Mouse (Mus musculus) lung, postnatal 0 days (tissue): ENCODE measurements at regions not wholly inside any gene's neighbourhood (a gene's known extent, or its start where the extent isn't known, plus 50 kb on each side); places are given as distances from the start of the nearest gene placed in this dataset.

ENCODE experiments used
- CTCF ChIP-seq: IDR thresholded peaks from 2 replicates; pipeline ENCODE4 v1.5.1; 2016; ENCODE audit warnings: antibody characterized with exemption, mild to moderate bottlenecking
- EP300 ChIP-seq: IDR thresholded peaks from 2 replicates; pipeline ENCODE4 v1.6.1; 2016; ENCODE audit warnings: antibody characterized with exemption, mild to moderate bottlenecking, control low read depth

- no peak for TF ChIP-seq EP300
- TF ChIP-seq CTCF, result no peak
Measured at GRCm38 (mm10) chr5:43339671-43340070, 106.7 kb downstream of the Cpeb2 start.
